Mouse (Mus musculus) hindbrain, embryonic 11.5 days (tissue): ENCODE data around the gene Cux1. TPM values are rescaled to one million over a fixed set of nuclear protein-coding genes. Genes with fewer than 3 reads are reported as not detected.

Experiments
- ATAC-seq: fragments of 200-750 bp; cut with Nextera tagmentation; 2 replicates; pipeline ENCODE4 v1.8.0; 2017; ENCODE audit warnings: mild to moderate bottlenecking, moderate TSS enrichment, moderate library complexity; ENCODE audit not compliant: low FRiP score
- DNase-seq: peaks from one replicate; pipeline ENCODE4 v3.0.0-alpha.2; 2015; ENCODE audit warnings: low spot score
- H3K27ac ChIP-seq: fragments of 300-500 bp; sonication (generic); 2 replicates; pipeline ENCODE4 v1.5.1; 2014; ENCODE audit warnings: mild to moderate bottlenecking, low read depth, low read length
- H3K27me3 ChIP-seq: fragments of 300-500 bp; sonication (generic); 2 replicates; pipeline ENCODE4 v1.6.1; 2014; ENCODE audit warnings: mild to moderate bottlenecking, low read length, moderate library complexity, mixed read lengths; ENCODE audit not compliant: control insufficient read depth, insufficient read depth
- H3K36me3 ChIP-seq: fragments of 300-500 bp; sonication (generic); 2 replicates; pipeline ENCODE4 v1.6.1; 2014; ENCODE audit warnings: mild to moderate bottlenecking, low read length, moderate library complexity, mixed read lengths; ENCODE audit not compliant: control insufficient read depth, insufficient read depth
- H3K4me1 ChIP-seq: fragments of 300-500 bp; sonication (generic); replicated peaks from 2 replicates; pipeline ENCODE4 v1.6.1; 2014; ENCODE audit warnings: low read length, mixed read lengths; ENCODE audit not compliant: control insufficient read depth, insufficient read depth
- H3K4me2 ChIP-seq: fragments of 300-500 bp; sonication (generic); replicated peaks from 2 replicates; pipeline ENCODE4 v1.6.1; 2014; ENCODE audit warnings: mild to moderate bottlenecking, low read depth, low read length
- H3K4me3 ChIP-seq: fragments of 300-500 bp; sonication (generic); 2 replicates; pipeline ENCODE4 v1.5.1; 2014; ENCODE audit warnings: low read depth, low read length
- H3K9ac ChIP-seq: fragments of 300-500 bp; sonication (generic); 2 replicates; pipeline ENCODE4 v1.6.1; 2014; ENCODE audit warnings: low read depth, low read length
- H3K9me3 ChIP-seq: fragments of 300-500 bp; sonication (generic); 2 replicates; pipeline ENCODE4 v1.6.1; 2016; ENCODE audit warnings: low read length; ENCODE audit not compliant: control insufficient read depth
- WGBS: fragments of 180-500 bp; shearing (Covaris S2); extraction: QIAGEN DNeasy Blood & Tissue Kit; methylation state at CpG from one replicate; pipeline ENCODE4 v1.1.7; 2014; 5-methylcytosine and 5-hydroxymethylcytosine counted together
- polyA plus RNA-seq: library from polyadenylated mRNA; unstranded; fragments of >200 nt; fragmentation: Nextera tagmentation; extraction: Ambion mirVana; gene quantifications from 2 replicates; pipeline ENCODE4 v1.2.1, GENCODE M21; 2014

Gene Cux1
- polyA plus RNA-seq, 1 experiment from 2014 or later = 107 TPM

DNA sequence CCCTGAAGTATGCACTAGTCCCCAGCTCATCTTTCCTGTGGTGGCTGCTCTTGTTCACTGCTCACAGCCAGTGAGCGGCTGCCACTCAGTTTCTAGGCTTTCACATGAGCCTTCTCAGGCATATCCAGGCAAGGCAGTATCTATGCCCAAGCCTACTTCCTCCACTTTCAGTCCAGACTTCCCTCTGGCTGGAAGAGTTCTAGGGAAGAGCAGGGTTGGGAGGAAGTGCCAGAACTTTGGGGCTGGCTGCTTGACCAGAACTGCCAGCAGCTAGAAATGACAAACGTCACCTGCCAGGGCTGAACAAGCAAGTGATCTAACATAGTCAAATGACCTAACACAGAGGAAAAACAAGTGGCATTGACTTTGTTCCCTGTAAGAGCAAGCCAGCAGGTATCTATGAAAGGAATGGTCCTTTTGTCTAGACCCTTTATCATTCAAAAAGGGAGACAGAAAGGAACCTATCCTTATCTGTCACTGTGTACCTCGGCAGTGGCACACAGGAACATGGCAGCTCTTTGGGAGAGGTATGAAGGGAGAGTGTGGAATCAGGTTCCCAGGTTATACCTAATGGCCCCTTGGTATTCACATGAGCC is 171.6 kb downstream of the Cux1 start:
- no peak for ATAC-seq
- WGBS = 80% methylated on average over 3 of the region's 3 CpGs
- Histone ChIP-seq H3K27me3 (no peaks in the 10 kb centered on the region), H3K4me1 (no peaks in the 10 kb centered on the region), H3K36me3 (no peaks in the 10 kb centered on the region), H3K27ac (no peak overlapping the region), H3K9ac (no peak overlapping the region), H3K9me3 (no peaks in the 10 kb centered on the region), H3K4me3 (no peak overlapping the region), H3K4me2 (no peak overlapping the region)
- no peak for DNase-seq

GRCm38 (mm10) chr5:136394517-136395212 is 172.6 kb downstream of the Cux1 start:
- no peak overlapping the region for H3K4me2 ChIP-seq
- no peaks in the 10 kb centered on the region for H3K27me3 ChIP-seq
- H3K36me3 ChIP-seq = no peaks in the 10 kb centered on the region
- H3K9me3 ChIP-seq = no peaks in the 10 kb centered on the region
- ATAC-seq (no peak), DNase-seq (no peak)
- no peak overlapping the region for H3K27ac ChIP-seq
- no peak overlapping the region for H3K9ac ChIP-seq
- WGBS = 93% methylated on average over 6 of the region's 6 CpGs
- no peaks in the 10 kb centered on the region for H3K4me1 ChIP-seq
- H3K4me3 ChIP-seq = no peak overlapping the region

DNA sequence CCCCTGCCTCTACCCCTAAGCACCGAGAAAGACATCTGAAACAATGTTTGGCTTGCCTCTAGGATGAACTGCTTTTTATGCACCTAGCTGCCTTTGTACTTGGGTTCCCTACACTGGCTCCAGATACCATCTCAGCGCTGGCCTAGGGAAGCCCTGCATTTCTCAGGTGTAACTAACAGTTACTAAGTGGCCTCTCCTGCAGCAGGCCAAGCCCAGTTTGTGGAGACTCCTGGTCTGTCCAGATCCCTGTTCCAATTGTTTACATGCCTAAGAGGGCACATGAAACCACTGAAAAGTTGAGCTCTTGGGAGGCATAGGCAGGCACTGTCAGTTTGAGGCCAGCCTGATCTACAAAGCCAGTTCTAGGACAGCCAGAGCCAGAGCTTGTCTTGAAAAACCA is 173.7 kb downstream of the Cux1 start:
- no peak overlapping the region for H3K9ac ChIP-seq
- H3K27ac ChIP-seq = no peak overlapping the region
- H3K27me3 ChIP-seq = no peaks in the 10 kb centered on the region
- H3K4me3 ChIP-seq = no peak overlapping the region
- 92% methylated on average over 2 of the region's 2 CpGs for WGBS
- DNase-seq (no peak), ATAC-seq (no peak)
- no peaks in the 10 kb centered on the region for H3K36me3 ChIP-seq
- H3K9me3 ChIP-seq = no peaks in the 10 kb centered on the region
- no peak overlapping the region for H3K4me2 ChIP-seq
- no peaks in the 10 kb centered on the region for H3K4me1 ChIP-seq

DNA sequence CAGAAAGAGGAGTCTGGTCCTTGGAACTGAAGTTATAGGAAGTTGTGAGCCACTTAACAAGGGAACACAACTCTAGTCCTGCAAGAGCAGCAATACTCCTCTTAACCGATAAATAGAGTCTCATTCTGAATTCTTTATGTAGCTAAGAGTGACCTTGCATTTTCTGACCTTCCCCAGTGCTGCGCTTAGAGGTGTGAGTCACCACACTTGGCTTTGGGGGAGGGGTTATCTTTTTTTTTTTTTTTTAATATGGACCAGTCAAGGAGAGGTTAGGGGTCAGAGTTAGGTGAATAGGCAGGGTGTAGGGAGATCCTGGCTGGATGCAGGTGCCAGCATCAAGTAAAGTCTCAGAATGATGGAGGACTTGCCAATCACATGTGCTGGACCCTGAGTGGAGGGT is 180.5 kb downstream of the Cux1 start:
- no peak overlapping the region for H3K27ac ChIP-seq
- no peak overlapping the region for H3K4me3 ChIP-seq
- no peak overlapping the region for H3K4me2 ChIP-seq
- no peak for ATAC-seq
- no peaks in the 10 kb centered on the region for H3K9me3 ChIP-seq
- 95% methylated on average over 2 of the region's 2 CpGs for WGBS
- no peak for DNase-seq
- no peaks in the 10 kb centered on the region for H3K36me3 ChIP-seq
- no peaks in the 10 kb centered on the region for H3K27me3 ChIP-seq
- no peaks in the 10 kb centered on the region for H3K4me1 ChIP-seq
- no peak overlapping the region for H3K9ac ChIP-seq

- Histone ChIP-seq H3K4me1 (no peaks in the 10 kb centered on the region), H3K27ac (no peak overlapping the region), H3K9ac (no peak overlapping the region), H3K4me2 (no peak overlapping the region), H3K27me3 (no peaks in the 10 kb centered on the region), H3K36me3 (no peaks in the 10 kb centered on the region), H3K4me3 (no peak overlapping the region), H3K9me3 (no peaks in the 10 kb centered on the region)
- DNase-seq (no peak), ATAC-seq (no peak)
- WGBS = 90% methylated on average over 3 of the region's 3 CpGs
Measured at GRCm38 (mm10) chr5:136385161-136385560, 182.1 kb downstream of the Cux1 start.

DNA sequence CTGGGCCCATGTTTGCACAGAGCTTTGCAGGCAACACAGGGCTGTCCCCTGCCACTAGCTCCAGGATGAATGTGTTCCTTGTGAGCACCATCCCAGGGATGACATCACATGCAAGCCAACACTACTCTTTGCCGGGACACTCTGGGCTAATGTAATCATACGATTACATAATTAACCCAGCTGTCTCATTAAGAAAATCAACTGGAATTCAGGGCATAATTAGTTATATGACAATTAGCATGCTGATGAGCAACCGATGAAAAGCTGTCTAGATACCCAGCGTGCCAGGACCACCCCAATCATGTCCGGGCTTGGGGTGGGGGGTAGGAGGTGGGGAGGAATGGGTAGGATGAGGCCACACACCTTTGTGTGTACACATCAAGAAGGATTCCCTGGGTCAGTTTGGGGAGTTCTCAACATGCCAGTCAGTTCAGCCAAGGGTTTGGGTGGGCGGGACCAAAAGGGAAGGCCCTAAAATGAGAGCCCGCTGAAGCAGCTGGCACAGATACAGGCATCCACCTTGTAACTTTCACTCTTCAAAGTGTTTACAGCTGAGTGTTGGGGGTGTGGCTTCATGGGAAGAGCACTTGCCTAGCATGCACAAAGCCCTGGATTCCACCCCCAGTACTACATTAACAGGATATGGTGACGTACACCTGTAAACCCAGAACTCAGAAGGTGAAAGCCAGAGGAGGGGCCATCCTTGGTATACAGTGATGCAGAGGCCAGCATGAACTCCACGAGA is 184.9 kb downstream of the Cux1 start:
- Histone ChIP-seq H3K27me3 (no peaks in the 10 kb centered on the region), H3K9ac (no peak overlapping the region), H3K4me2 (no peak overlapping the region), H3K27ac (no peak overlapping the region), H3K4me3 (no peak overlapping the region), H3K9me3 (no peaks in the 10 kb centered on the region), H3K36me3 (no peaks in the 10 kb centered on the region), H3K4me1 (no peaks in the 10 kb centered on the region)
- ATAC-seq (no peak), DNase-seq (no peak)
- WGBS = 97% methylated on average over 9 of the region's 9 CpGs

DNA sequence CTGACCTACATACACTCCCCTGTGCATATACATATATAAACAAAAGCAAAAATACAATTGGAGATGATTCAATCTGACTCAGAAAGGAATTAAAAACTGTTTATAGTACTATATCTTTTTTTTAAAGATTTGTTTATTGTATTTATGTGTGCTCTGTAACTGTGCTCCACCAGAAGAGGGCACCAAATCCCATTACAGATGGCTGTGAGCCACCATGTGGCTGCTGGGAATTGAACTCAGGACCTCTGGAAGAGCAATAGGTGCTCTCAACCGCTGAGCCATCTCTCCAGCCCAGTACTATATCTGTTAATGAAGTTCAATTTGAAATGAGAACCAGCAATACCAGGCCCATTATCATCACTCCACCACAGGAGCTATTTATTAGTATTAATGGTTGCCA is 187.9 kb downstream of the Cux1 start:
- H3K27me3 ChIP-seq = no peaks in the 10 kb centered on the region
- H3K4me1 ChIP-seq = no peaks in the 10 kb centered on the region
- H3K27ac ChIP-seq = no peak overlapping the region
- 91% methylated on average over 1 of the region's 1 CpGs for WGBS
- ATAC-seq = no peak
- no peak overlapping the region for H3K9ac ChIP-seq
- no peak overlapping the region for H3K4me2 ChIP-seq
- H3K4me3 ChIP-seq = no peak overlapping the region
- H3K36me3 ChIP-seq = no peaks in the 10 kb centered on the region
- no peak for DNase-seq
- H3K9me3 ChIP-seq = no peaks in the 10 kb centered on the region

DNA sequence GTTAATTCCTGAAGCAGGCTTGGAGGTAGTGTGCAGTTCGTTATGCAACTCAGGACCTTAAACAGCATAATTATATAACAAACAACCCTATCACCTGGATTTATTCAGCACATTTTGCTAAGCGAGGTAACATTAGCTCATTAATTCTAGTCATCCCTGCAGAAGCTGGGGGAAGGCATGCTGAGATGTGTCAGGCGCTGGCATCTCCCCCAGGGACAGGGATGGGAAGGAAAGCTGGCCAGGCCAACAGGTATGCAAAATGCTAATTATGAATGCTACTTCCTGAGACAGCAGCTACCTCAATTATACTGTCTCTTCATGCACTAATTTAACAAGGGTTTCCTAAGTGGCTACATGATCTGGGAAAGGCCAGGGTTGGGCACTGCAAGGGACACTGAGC is 190.2 kb downstream of the Cux1 start:
- H3K27me3 ChIP-seq = no peaks in the 10 kb centered on the region
- H3K9ac ChIP-seq = no peak overlapping the region
- no peaks in the 10 kb centered on the region for H3K4me1 ChIP-seq
- H3K9me3 ChIP-seq = no peaks in the 10 kb centered on the region
- no peak overlapping the region for H3K4me2 ChIP-seq
- ATAC-seq = no peak
- H3K36me3 ChIP-seq = no peaks in the 10 kb centered on the region
- DNase-seq = no peak
- H3K27ac ChIP-seq = no peak overlapping the region
- no peak overlapping the region for H3K4me3 ChIP-seq
- 83% methylated on average over 3 of the region's 3 CpGs for WGBS

- DNase-seq = no peak
Measured at GRCm38 (mm10) chr5:136375350-136375749, 191.9 kb downstream of the Cux1 start.

More at GRCm38 (mm10) chr5:136375350-136375749, 191.9 kb downstream of the Cux1 start:
- no peaks in the 10 kb centered on the region for H3K27me3 ChIP-seq
- no peaks in the 10 kb centered on the region for H3K4me1 ChIP-seq
- no peak overlapping the region for H3K4me2 ChIP-seq
- ATAC-seq = no peak
- no peak overlapping the region for H3K27ac ChIP-seq
- no peak overlapping the region for H3K4me3 ChIP-seq
- H3K9me3 ChIP-seq = no peaks in the 10 kb centered on the region
- no peak overlapping the region for H3K9ac ChIP-seq
- H3K36me3 ChIP-seq = no peaks in the 10 kb centered on the region
- WGBS = 70% methylated on average over 3 of the region's 3 CpGs
